Mouse (Mus musculus) hindbrain, embryonic 11.5 days (tissue): ENCODE results near the gene Mertk. TPM values are rescaled to one million over a fixed set of nuclear protein-coding genes. Genes with fewer than 3 reads are reported as not detected.

Experiments used
- ATAC-seq: fragments of 200-750 bp; cut with Nextera tagmentation; 2 replicates; pipeline ENCODE4 v1.8.0; 2017; ENCODE audit warnings: mild to moderate bottlenecking, moderate TSS enrichment, moderate library complexity; ENCODE audit not compliant: low FRiP score
- DNase-seq: peaks from one replicate; pipeline ENCODE4 v3.0.0-alpha.2; 2015; ENCODE audit warnings: low spot score
- H3K27ac ChIP-seq: fragments of 300-500 bp; sonication (generic); 2 replicates; pipeline ENCODE4 v1.5.1; 2014; ENCODE audit warnings: mild to moderate bottlenecking, low read depth, low read length
- H3K27me3 ChIP-seq: fragments of 300-500 bp; sonication (generic); 2 replicates; pipeline ENCODE4 v1.6.1; 2014; ENCODE audit warnings: mild to moderate bottlenecking, low read length, moderate library complexity, mixed read lengths; ENCODE audit not compliant: control insufficient read depth, insufficient read depth
- H3K36me3 ChIP-seq: fragments of 300-500 bp; sonication (generic); 2 replicates; pipeline ENCODE4 v1.6.1; 2014; ENCODE audit warnings: mild to moderate bottlenecking, low read length, moderate library complexity, mixed read lengths; ENCODE audit not compliant: control insufficient read depth, insufficient read depth
- H3K4me1 ChIP-seq: fragments of 300-500 bp; sonication (generic); replicated peaks from 2 replicates; pipeline ENCODE4 v1.6.1; 2014; ENCODE audit warnings: low read length, mixed read lengths; ENCODE audit not compliant: control insufficient read depth, insufficient read depth
- H3K4me2 ChIP-seq: fragments of 300-500 bp; sonication (generic); replicated peaks from 2 replicates; pipeline ENCODE4 v1.6.1; 2014; ENCODE audit warnings: mild to moderate bottlenecking, low read depth, low read length
- H3K4me3 ChIP-seq: fragments of 300-500 bp; sonication (generic); 2 replicates; pipeline ENCODE4 v1.5.1; 2014; ENCODE audit warnings: low read depth, low read length
- H3K9ac ChIP-seq: fragments of 300-500 bp; sonication (generic); 2 replicates; pipeline ENCODE4 v1.6.1; 2014; ENCODE audit warnings: low read depth, low read length
- H3K9me3 ChIP-seq: fragments of 300-500 bp; sonication (generic); 2 replicates; pipeline ENCODE4 v1.6.1; 2016; ENCODE audit warnings: low read length; ENCODE audit not compliant: control insufficient read depth
- WGBS: fragments of 180-500 bp; shearing (Covaris S2); extraction: QIAGEN DNeasy Blood & Tissue Kit; methylation state at CpG from one replicate; pipeline ENCODE4 v1.1.7; 2014; 5-methylcytosine and 5-hydroxymethylcytosine counted together
- polyA plus RNA-seq: library from polyadenylated mRNA; unstranded; fragments of >200 nt; fragmentation: Nextera tagmentation; extraction: Ambion mirVana; gene quantifications from 2 replicates; pipeline ENCODE4 v1.2.1, GENCODE M21; 2014

Gene Mertk
- polyA plus RNA-seq, 1 experiment from 2014 or later = 4.4 TPM

DNA sequence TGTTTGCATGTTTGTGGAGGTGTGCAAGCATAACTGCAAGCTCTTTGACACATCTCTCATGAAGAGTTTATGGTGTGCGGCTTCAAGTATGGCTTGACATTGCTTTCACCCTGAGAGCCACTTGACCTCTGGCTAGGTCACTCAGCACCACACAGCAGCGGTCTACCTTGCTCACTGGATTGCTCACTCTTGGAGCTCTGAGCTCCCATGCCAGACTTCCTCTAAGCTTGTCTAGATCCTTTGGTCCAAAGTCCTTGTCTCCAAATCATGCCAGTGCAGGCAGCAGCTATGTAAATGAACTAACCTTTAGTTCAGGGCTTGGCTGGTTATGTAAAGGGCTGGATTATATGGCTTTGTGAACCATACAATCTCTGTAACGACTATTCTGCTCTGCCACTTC lies 2.3 kb upstream of the Mertk start:
- DNase-seq = no peak
- no peak overlapping the region for H3K27ac ChIP-seq
- no peak for ATAC-seq
- no peak overlapping the region for H3K9ac ChIP-seq
- no peak overlapping the region for H3K4me2 ChIP-seq
- no peaks in the 10 kb centered on the region for H3K9me3 ChIP-seq
- H3K4me1 ChIP-seq = no peaks in the 10 kb centered on the region
- no peak overlapping the region for H3K4me3 ChIP-seq
- no peaks in the 10 kb centered on the region for H3K27me3 ChIP-seq
- 77% methylated on average over 3 of the region's 3 CpGs for WGBS
- H3K36me3 ChIP-seq = no peaks in the 10 kb centered on the region

GRCm38 (mm10) chr2:128697047-128697446 lies 1.7 kb upstream of the Mertk start:
- Histone ChIP-seq H3K27ac (no peak overlapping the region), H3K4me3 (no peak overlapping the region), H3K9me3 (no peaks in the 10 kb centered on the region), H3K27me3 (no peaks in the 10 kb centered on the region), H3K36me3 (no peaks in the 10 kb centered on the region), H3K4me2 (no peak overlapping the region), H3K4me1 (no peaks in the 10 kb centered on the region), H3K9ac (no peak overlapping the region)
- DNase-seq (no peak), ATAC-seq (no peak)
- 93% methylated on average over 1 of the region's 1 CpGs for WGBS

DNA sequence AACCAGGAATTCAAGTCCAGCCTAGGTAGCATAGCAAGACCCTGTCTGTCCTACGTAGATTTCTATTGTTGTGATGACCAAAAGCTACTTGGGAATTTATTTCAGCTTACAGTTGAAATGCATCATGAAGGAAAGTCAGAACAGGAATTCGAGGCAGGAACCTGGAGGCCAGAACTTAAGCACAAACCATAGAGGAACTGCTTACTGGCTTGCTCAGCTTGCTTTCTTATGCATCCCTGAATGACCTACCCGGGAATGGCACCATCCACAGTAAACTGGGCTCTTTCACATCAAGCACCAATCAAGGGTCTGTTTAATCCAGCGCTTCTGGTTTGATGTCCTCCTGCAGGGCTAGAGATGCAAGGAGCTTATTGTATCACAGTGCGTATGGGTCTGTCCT lies 1.2 kb upstream of the Mertk start:
- H3K4me2 ChIP-seq = no peak overlapping the region
- no peak overlapping the region for H3K9ac ChIP-seq
- no peaks in the 10 kb centered on the region for H3K27me3 ChIP-seq
- ATAC-seq = no peak
- H3K36me3 ChIP-seq = no peaks in the 10 kb centered on the region
- DNase-seq = no peak
- no peak overlapping the region for H3K27ac ChIP-seq
- no peaks in the 10 kb centered on the region for H3K9me3 ChIP-seq
- H3K4me3 ChIP-seq = no peak overlapping the region
- no peaks in the 10 kb centered on the region for H3K4me1 ChIP-seq
- WGBS = 63% methylated on average over 5 of the region's 5 CpGs

DNA sequence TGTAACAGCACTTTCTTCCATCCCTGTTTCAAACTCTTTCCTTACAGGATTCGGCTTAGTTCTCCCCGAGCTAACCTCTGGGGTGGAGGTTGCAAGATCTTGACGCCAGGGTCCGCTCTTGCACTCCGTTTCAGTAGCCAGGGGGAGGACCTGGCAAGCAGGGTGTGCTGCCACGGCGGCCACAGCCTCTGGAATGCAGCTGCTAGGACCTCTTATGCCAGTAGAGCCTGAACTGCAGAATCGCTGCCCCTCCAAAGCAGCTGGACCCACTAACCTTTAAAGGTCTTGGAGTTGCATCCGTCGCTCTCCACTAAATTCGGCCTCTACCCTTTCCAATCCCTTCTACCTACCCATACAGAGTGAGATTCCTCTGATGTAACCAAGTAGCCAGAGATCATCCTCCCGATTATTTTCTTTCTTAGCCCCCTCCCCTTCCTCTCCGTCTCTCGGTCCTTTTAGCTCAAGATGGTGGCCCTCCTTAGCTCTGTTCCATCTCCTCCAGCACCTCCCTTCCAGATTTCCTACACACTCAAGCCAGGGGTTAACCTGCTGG lies 540 bp upstream of the Mertk start:
- Histone ChIP-seq H3K4me1 (no peaks in the 10 kb centered on the region), H3K4me2 (peak overlapping the region; percentile 83), H3K36me3 (no peaks in the 10 kb centered on the region), H3K9me3 (no peaks in the 10 kb centered on the region), H3K9ac (no peak overlapping the region; the same call in 1 of the 2 replicates), H3K27me3 (no peaks in the 10 kb centered on the region), H3K4me3 (peak overlapping the region; percentile 38), H3K27ac (no peak overlapping the region)
- WGBS = under 1% methylated on average over 14 of the region's 14 CpGs
- DNase-seq (peak; percentile 85), ATAC-seq (peak; percentile 84)

- peak overlapping the region; percentile 49; the same call in 1 of the 2 replicates for H3K9ac ChIP-seq
- DNase-seq (peak; percentile 65), ATAC-seq (peak; percentile 54)
- no peaks in the 10 kb centered on the region for H3K9me3 ChIP-seq
- under 1% methylated on average over 24 of the region's 24 CpGs for WGBS
- peak overlapping the region; percentile 83 for H3K4me2 ChIP-seq
- H3K36me3 ChIP-seq = no peaks in the 10 kb centered on the region
- peak overlapping the region; percentile 38 for H3K4me3 ChIP-seq
- no peaks in the 10 kb centered on the region for H3K4me1 ChIP-seq
- no peak overlapping the region for H3K27ac ChIP-seq
- no peaks in the 10 kb centered on the region for H3K27me3 ChIP-seq
Observed at GRCm38 (mm10) chr2:128699201-128699885, 587 bp downstream of the Mertk start.

GRCm38 (mm10) chr2:128704474-128704873 lies 5.7 kb downstream of the Mertk start:
- no peaks in the 10 kb centered on the region for H3K36me3 ChIP-seq
- DNase-seq = no peak

GRCm38 (mm10) chr2:128709264-128709663 lies 10.5 kb downstream of the Mertk start:
- no peak overlapping the region for H3K4me2 ChIP-seq
- ATAC-seq (no peak), DNase-seq (no peak)
- H3K9me3 ChIP-seq = no peaks in the 10 kb centered on the region
- no peak overlapping the region for H3K9ac ChIP-seq
- H3K4me3 ChIP-seq = no peak overlapping the region
- H3K27ac ChIP-seq = no peak overlapping the region
- no peaks in the 10 kb centered on the region for H3K4me1 ChIP-seq
- H3K27me3 ChIP-seq = no peaks in the 10 kb centered on the region
- no peaks in the 10 kb centered on the region for H3K36me3 ChIP-seq
- WGBS = 60% methylated on average over 6 of the region's 6 CpGs

More at GRCm38 (mm10) chr2:128704474-128704873, 5.7 kb downstream of the Mertk start:
- Histone ChIP-seq H3K9ac (no peak overlapping the region), H3K4me1 (no peaks in the 10 kb centered on the region), H3K4me2 (no peak overlapping the region), H3K27me3 (no peaks in the 10 kb centered on the region), H3K4me3 (no peak overlapping the region), H3K9me3 (no peaks in the 10 kb centered on the region), H3K27ac (no peak overlapping the region)
- WGBS = 95% methylated on average over 3 of the region's 3 CpGs
- no peak for ATAC-seq

GRCm38 (mm10) chr2:128710609-128711008 lies 11.9 kb downstream of the Mertk start:
- H3K27me3 ChIP-seq = no peaks in the 10 kb centered on the region
- no peaks in the 10 kb centered on the region for H3K9me3 ChIP-seq
- H3K4me1 ChIP-seq = no peaks in the 10 kb centered on the region
- no peaks in the 10 kb centered on the region for H3K36me3 ChIP-seq
- no peak overlapping the region for H3K4me3 ChIP-seq
- H3K4me2 ChIP-seq = no peak overlapping the region
- no peak for ATAC-seq
- no peak overlapping the region for H3K9ac ChIP-seq
- no peak for DNase-seq
- H3K27ac ChIP-seq = no peak overlapping the region
- WGBS = 79% methylated on average over 6 of the region's 6 CpGs

DNA sequence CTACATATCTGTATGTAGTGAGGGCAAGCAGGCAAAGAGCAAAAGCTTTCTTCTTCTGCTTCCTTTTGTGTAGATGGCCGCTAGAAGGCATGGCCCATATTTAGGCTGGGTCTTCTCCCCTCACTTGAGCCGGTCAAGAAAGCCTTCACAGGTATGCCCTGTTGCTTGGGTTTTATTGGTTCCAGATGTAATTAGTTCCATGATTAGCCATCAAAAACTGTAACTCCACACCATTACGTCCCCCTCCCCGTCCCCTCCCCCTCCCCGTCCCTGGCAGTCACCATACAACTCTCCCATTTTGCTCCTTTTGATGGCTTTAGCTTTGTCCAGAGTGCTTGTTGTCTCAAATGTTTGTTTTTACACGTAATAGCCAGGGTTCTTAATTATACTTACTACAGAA lies 14.2 kb downstream of the Mertk start:
- ATAC-seq (no peak), DNase-seq (peak; percentile 6)
- Histone ChIP-seq H3K9ac (no peak overlapping the region), H3K36me3 (no peaks in the 10 kb centered on the region), H3K4me2 (no peak overlapping the region), H3K27ac (no peak overlapping the region), H3K4me1 (no peaks in the 10 kb centered on the region), H3K27me3 (no peaks in the 10 kb centered on the region), H3K4me3 (no peak overlapping the region), H3K9me3 (no peaks in the 10 kb centered on the region)
- 72% methylated on average over 6 of the region's 6 CpGs for WGBS
